Mouse (Mus musculus) embryonic facial prominence, embryonic 13.5 days (tissue): ENCODE measurements at regions not wholly inside any gene's neighbourhood (a gene's known extent, or its start where the extent isn't known, plus 50 kb on each side); places are given as distances from the start of the nearest gene placed in this dataset.
"Not testable (repeated sequence)": the region's sequence is repeated elsewhere in the genome, so short reads cannot be mapped to it uniquely, and the experiment has no call there.

Source experiments
- ATAC-seq: fragments of 200-750 bp; cut with Nextera tagmentation; 2 replicates; pipeline ENCODE4 v1.8.0; 2017; ENCODE audit warnings: low read depth; ENCODE audit not compliant: insufficient number of reproducible peaks, insufficient read depth, low FRiP score, low TSS enrichment
- H3K27ac ChIP-seq: fragments of 300-500 bp; sonication (generic); 2 replicates; pipeline ENCODE4 v1.5.1; 2015; ENCODE audit warnings: moderate library complexity, mild to moderate bottlenecking, inconsistent platforms
- H3K27me3 ChIP-seq: fragments of 300-500 bp; sonication (generic); 2 replicates; pipeline ENCODE4 v1.6.1; 2015; ENCODE audit warnings: mild to moderate bottlenecking, inconsistent platforms
- H3K36me3 ChIP-seq: fragments of 300-500 bp; sonication (generic); 2 replicates; pipeline ENCODE4 v1.6.1; 2015; ENCODE audit warnings: mild to moderate bottlenecking, inconsistent platforms
- H3K4me1 ChIP-seq: fragments of 300-500 bp; sonication (generic); 2 replicates; pipeline ENCODE4 v1.6.1; 2015; ENCODE audit warnings: inconsistent platforms
- H3K4me2 ChIP-seq: fragments of 300-500 bp; sonication (generic); 2 replicates; pipeline ENCODE4 v1.6.1; 2015; ENCODE audit warnings: moderate library complexity, mild to moderate bottlenecking, inconsistent platforms
- H3K4me3 ChIP-seq: fragments of 300-500 bp; sonication (generic); 2 replicates; pipeline ENCODE4 v1.5.1; 2015; ENCODE audit warnings: mild to moderate bottlenecking, inconsistent platforms
- H3K9ac ChIP-seq: fragments of 300-500 bp; sonication (generic); 2 replicates; pipeline ENCODE4 v1.6.1; 2015; ENCODE audit warnings: mild to moderate bottlenecking, inconsistent platforms
- H3K9me3 ChIP-seq: fragments of 300-500 bp; sonication (generic); 2 replicates; pipeline ENCODE4 v1.6.1; 2016; ENCODE audit warnings: inconsistent platforms
- WGBS: fragments of 180-500 bp; shearing (Covaris S2); methylation state at CpG from one replicate; pipeline ENCODE4 v1.1.7; 2015; ENCODE audit warnings: mixed read lengths; 5-methylcytosine and 5-hydroxymethylcytosine counted together

GRCm38 (mm10) chr12:77594657-77595056 is 356.7 kb downstream of the Fut8 start:
- no peak overlapping the region for H3K27ac ChIP-seq
- peaks cover 11% of the 10 kb centered on the region for H3K4me1 ChIP-seq
- no peaks in the 10 kb centered on the region for H3K9me3 ChIP-seq
- H3K27me3 ChIP-seq = no peaks in the 10 kb centered on the region
- no peak overlapping the region for H3K9ac ChIP-seq
- no peak overlapping the region for H3K4me3 ChIP-seq
- ATAC-seq = no peak
- WGBS = 79% methylated on average over 3 of the region's 3 CpGs
- H3K4me2 ChIP-seq = no peak overlapping the region
- H3K36me3 ChIP-seq = no peaks in the 10 kb centered on the region

- no peaks in the 10 kb centered on the region for H3K9me3 ChIP-seq
- no peak for ATAC-seq
- H3K4me1 ChIP-seq = peaks cover 11% of the 10 kb centered on the region
- H3K36me3 ChIP-seq = no peaks in the 10 kb centered on the region
- H3K27ac ChIP-seq = no peak overlapping the region
- no peak overlapping the region for H3K9ac ChIP-seq
- H3K4me3 ChIP-seq = no peak overlapping the region
- WGBS = 81% methylated on average over 5 of the region's 5 CpGs
- no peak overlapping the region for H3K4me2 ChIP-seq
- no peaks in the 10 kb centered on the region for H3K27me3 ChIP-seq
Observed at GRCm38 (mm10) chr12:77595821-77596220, 357.9 kb downstream of the Fut8 start.

DNA sequence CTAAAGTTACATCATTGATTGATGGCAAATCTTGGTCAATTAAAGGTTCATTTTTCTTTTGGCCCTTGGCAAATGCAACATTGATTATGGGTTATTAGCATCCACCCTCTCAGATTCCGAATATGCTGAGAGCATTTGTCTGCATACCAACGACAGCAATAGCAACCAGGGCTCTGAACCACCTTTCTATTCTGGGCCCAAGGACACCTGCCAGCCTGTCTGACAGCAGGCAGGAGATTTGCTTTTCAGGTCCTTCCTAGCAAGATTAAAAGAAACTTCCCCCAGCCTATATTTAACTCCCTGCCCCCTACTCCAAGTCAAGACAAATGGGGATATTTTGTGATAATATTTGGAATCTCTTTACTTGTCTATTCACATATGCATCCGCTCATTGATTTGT is 358.8 kb downstream of the Fut8 start:
- Histone ChIP-seq H3K36me3 (no peaks in the 10 kb centered on the region), H3K27ac (no peak overlapping the region), H3K4me3 (no peak overlapping the region), H3K9ac (no peak overlapping the region), H3K4me1 (peaks cover 11% of the 10 kb centered on the region), H3K4me2 (no peak overlapping the region), H3K27me3 (no peaks in the 10 kb centered on the region), H3K9me3 (no peaks in the 10 kb centered on the region)
- 61% methylated on average over 3 of the region's 3 CpGs for WGBS
- no peak for ATAC-seq

- Histone ChIP-seq H3K27ac (no peak overlapping the region), H3K4me2 (no peak overlapping the region), H3K4me3 (no peak overlapping the region), H3K4me1 (peaks cover 11% of the 10 kb centered on the region), H3K36me3 (no peaks in the 10 kb centered on the region), H3K27me3 (no peaks in the 10 kb centered on the region), H3K9me3 (no peaks in the 10 kb centered on the region), H3K9ac (no peak overlapping the region)
- no peak for ATAC-seq
- WGBS = 33% methylated on average over 3 of the region's 3 CpGs
Observed at GRCm38 (mm10) chr12:77597627-77598333, 359.9 kb downstream of the Fut8 start.

DNA sequence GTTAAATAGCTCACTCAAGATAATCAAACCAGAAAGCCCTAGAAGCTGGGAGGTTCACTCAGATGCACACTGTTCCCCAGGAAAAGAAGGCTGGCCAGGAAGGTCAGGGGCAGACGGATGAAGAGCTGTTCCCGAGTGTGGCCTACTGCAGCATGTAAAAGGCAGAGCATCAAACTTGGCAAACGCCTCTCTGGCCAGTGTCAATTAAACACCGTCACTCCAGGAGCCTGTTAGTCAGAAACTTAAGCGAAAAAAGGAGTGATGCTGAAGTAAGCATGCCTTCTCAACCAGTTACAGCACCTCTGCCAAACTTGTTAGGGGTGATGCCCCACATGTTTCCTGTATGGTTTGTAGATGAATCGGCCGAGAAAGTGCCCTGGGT is 360.4 kb downstream of the Fut8 start:
- H3K4me2 ChIP-seq = no peak overlapping the region
- ATAC-seq = no peak
- H3K4me3 ChIP-seq = no peak overlapping the region
- H3K27me3 ChIP-seq = no peaks in the 10 kb centered on the region
- no peak overlapping the region for H3K27ac ChIP-seq
- H3K4me1 ChIP-seq = peaks cover 11% of the 10 kb centered on the region
- H3K9me3 ChIP-seq = no peaks in the 10 kb centered on the region
- 47% methylated on average over 7 of the region's 7 CpGs for WGBS
- no peaks in the 10 kb centered on the region for H3K36me3 ChIP-seq
- H3K9ac ChIP-seq = no peak overlapping the region

DNA sequence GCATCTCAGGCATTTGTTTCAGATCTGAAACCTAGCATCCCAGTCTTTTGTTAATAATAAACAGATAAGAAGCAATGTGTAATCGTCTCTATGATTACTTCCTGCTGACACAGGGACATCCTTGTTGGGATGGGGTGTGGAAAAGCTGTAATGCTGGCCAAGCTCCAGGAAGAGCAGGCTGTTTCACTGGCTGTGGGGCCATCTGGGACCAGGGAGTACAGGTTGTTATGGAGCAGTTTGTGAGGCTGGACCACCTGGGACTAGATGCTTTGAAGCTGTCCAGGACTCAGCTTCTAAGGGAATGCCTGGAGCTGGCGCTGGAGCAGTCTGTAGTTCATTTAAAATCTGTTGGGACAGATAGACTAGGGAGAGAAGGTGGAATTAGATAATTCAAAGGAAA is 361.5 kb downstream of the Fut8 start:
- Histone ChIP-seq H3K36me3 (no peaks in the 10 kb centered on the region), H3K27me3 (no peaks in the 10 kb centered on the region), H3K27ac (no peak overlapping the region), H3K9ac (no peak overlapping the region), H3K9me3 (no peaks in the 10 kb centered on the region), H3K4me2 (no peak overlapping the region), H3K4me1 (peaks cover 11% of the 10 kb centered on the region), H3K4me3 (no peak overlapping the region)
- WGBS = 43% methylated on average over 2 of the region's 2 CpGs
- no peak for ATAC-seq

GRCm38 (mm10) chr12:77603832-77604501 is 366.0 kb downstream of the Fut8 start:
- H3K4me1 ChIP-seq = peaks cover 12% of the 10 kb centered on the region
- no peaks in the 10 kb centered on the region for H3K27me3 ChIP-seq
- H3K4me3 ChIP-seq = no peak overlapping the region
- no peaks in the 10 kb centered on the region for H3K36me3 ChIP-seq
- no peak overlapping the region for H3K27ac ChIP-seq
- 85% methylated on average over 12 of the region's 12 CpGs for WGBS
- H3K9ac ChIP-seq = no peak overlapping the region
- ATAC-seq = no peak
- H3K9me3 ChIP-seq = no peaks in the 10 kb centered on the region
- H3K4me2 ChIP-seq = no peak overlapping the region

DNA sequence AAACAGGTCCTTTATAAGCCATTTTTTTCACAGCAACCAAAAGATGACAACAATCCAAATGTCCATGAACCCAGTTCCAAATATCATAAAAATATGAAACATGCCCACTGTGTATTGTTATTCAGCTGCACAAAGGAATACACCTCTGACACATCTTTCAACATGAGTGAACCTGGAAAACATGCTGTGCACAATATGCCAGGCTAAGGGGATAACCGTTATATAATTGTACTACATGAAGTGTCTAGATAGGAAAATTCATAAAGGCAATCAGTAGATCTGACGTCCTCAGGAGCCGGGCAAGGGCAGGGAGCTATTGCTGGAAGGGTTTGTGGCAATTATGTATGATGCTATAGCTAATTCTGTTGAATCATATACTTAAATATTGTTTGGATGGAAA is 379.6 kb downstream of the Fut8 start:
- Histone ChIP-seq H3K4me2 (no peak overlapping the region), H3K27me3 (no peaks in the 10 kb centered on the region), H3K4me1 (no peaks in the 10 kb centered on the region), H3K4me3 (no peak overlapping the region), H3K9me3 (no peaks in the 10 kb centered on the region), H3K27ac (no peak overlapping the region), H3K9ac (no peak overlapping the region), H3K36me3 (no peaks in the 10 kb centered on the region)
- 78% methylated on average over 3 of the region's 3 CpGs for WGBS
- no peak for ATAC-seq

DNA sequence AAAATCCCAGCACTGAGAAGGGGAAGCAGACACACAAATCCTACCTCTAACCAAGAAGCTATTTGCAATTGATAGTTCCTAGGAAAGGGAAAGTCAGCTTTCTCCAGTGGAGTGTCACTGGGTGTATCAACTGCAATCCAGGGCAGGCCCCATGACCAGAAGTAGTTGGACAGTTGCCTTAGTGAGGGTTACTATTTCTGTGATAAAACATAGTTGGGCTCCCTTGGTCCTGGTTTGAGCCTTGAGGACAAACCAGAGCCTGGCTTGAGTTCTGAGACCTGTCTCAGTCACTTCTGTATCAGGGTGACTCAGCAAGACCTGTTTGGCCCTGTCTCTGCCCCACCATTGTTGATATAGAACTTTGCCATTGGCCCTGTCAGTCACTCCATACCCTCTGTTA is 384.3 kb downstream of the Fut8 start:
- H3K36me3 ChIP-seq = no peaks in the 10 kb centered on the region
- no peak overlapping the region for H3K9ac ChIP-seq
- no peaks in the 10 kb centered on the region for H3K27me3 ChIP-seq
- H3K4me1 ChIP-seq = no peaks in the 10 kb centered on the region
- ATAC-seq = no peak
- H3K27ac ChIP-seq = no peak overlapping the region
- no peak overlapping the region for H3K4me2 ChIP-seq
- no peaks in the 10 kb centered on the region for H3K9me3 ChIP-seq
- no peak overlapping the region for H3K4me3 ChIP-seq

DNA sequence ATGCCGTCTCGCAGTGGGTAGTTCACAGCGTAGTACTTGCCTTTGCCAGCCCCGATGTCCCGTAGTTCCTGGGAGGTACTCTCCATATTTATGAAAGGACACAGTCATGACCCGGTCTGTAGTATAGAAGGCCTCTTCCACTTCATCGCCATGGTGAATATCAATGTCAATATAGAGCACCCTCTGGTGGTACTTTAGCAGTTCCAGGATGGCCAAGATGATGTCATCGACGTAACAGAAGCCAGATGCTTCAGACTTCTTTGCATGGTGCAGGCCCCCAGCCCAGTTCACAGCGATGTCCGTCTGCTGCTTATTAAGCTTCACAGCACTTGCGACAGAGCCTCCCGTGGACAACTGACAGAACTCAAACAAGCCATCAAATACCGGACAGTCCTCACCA is 386.4 kb downstream of the Fut8 start:
- H3K9me3 ChIP-seq, H3K9ac ChIP-seq, H3K4me2 ChIP-seq, ATAC-seq, H3K4me3 ChIP-seq, H3K4me1 ChIP-seq, H3K27ac ChIP-seq, H3K27me3 ChIP-seq, H3K36me3 ChIP-seq: not testable (repeated sequence)
- WGBS = 76% methylated on average over 14 of the region's 14 CpGs

DNA sequence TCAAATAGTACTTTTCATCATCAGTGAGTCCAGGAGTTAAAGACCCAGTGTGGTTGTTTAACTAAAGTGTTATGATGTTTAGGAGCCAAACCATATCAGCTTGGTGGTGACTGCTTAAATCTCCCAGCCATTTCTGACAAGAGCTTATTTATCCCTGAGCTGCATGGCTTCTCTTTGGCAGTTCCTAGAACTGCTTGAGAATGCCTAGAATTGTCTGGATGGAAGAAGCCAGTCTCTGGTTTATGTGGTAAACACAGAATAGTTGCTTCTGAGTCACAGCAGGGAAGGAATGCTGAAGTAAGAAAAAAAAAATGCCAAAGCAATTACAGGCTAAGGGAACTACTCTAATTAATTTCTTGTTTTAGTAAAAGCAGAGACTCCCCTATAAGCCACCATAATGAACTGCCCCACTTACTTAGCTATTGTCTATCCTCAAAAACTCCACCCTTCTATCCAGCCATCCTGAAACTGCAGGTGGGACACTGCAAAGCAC is 390.5 kb downstream of the Fut8 start:
- Histone ChIP-seq H3K4me2 (no peak overlapping the region), H3K9ac (no peak overlapping the region), H3K27ac (no peak overlapping the region), H3K4me1 (no peaks in the 10 kb centered on the region), H3K27me3 (no peaks in the 10 kb centered on the region), H3K36me3 (no peaks in the 10 kb centered on the region), H3K9me3 (no peaks in the 10 kb centered on the region), H3K4me3 (no peak overlapping the region)
- ATAC-seq = no peak

DNA sequence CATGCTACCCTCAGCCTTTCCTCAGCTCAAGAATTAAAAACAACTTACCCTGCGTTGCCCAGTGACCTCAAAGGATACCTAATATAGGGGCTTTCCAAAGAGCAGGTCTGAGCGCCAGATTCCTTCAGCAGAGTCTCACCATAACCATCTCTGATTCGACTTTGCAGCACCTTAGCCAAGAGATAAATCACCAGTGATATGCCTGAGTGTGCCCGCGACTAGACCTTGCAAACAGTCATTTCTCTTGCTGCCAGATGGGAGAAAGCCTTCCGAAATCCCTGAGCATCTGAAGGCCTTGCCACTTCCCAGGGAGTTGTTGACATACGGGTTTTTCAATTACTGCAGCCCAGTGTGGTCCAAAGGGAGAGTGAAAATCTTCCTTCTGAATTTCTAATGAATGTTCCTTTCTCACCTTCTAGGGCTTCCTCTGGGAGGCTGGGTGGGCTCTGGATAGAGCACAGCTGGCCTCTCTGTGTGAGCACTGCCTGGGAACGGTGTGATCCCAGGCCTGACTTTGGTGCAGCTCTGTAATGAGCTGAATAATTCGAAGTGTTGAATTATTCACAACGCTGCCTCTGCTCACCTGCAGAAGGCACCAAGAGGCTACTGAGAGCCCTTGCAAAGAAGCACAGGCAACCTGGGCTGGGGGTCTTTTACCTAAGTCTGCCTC is 396.2 kb downstream of the Fut8 start:
- H3K4me1 ChIP-seq = 0 out of 2 replicates have a peak, but pooled peaks cover 3% of the 10 kb centered on the region
- H3K9ac ChIP-seq = no peak overlapping the region
- no peak overlapping the region for H3K27ac ChIP-seq
- H3K4me3 ChIP-seq = no peak overlapping the region
- no peak for ATAC-seq
- no peaks in the 10 kb centered on the region for H3K9me3 ChIP-seq
- 54% methylated on average over 10 of the region's 10 CpGs for WGBS
- no peaks in the 10 kb centered on the region for H3K27me3 ChIP-seq
- H3K36me3 ChIP-seq = no peaks in the 10 kb centered on the region
- no peak overlapping the region for H3K4me2 ChIP-seq
